Mouse (Mus musculus) intestine, embryonic 16.5 days (tissue): Measurements from ENCODE around the gene Rbm15. TPM values are rescaled to one million over a fixed set of nuclear protein-coding genes. Genes with fewer than 3 reads are reported as not detected.

Experiments
- ATAC-seq: fragments of 200-750 bp; cut with Nextera tagmentation; 2 replicates; pipeline ENCODE4 v1.8.0; 2017; ENCODE audit warnings: moderate TSS enrichment, moderate library complexity
- H3K27ac ChIP-seq: fragments of 300-500 bp; sonication (generic); 2 replicates; pipeline ENCODE4 v1.5.1; 2014; ENCODE audit warnings: mild to moderate bottlenecking, low read length
- H3K27me3 ChIP-seq: fragments of 300-500 bp; sonication (generic); replicated peaks from 2 replicates; pipeline ENCODE4 v1.6.1; 2014; ENCODE audit warnings: low read length, control low read depth, mixed read lengths; ENCODE audit not compliant: control insufficient read depth, insufficient read depth
- H3K36me3 ChIP-seq: fragments of 300-500 bp; sonication (generic); 2 replicates; pipeline ENCODE4 v1.6.1; 2014; ENCODE audit warnings: low read length, control low read depth; ENCODE audit not compliant: control insufficient read depth, insufficient read depth
- H3K4me1 ChIP-seq: fragments of 300-500 bp; sonication (generic); 2 replicates; pipeline ENCODE4 v1.6.1; 2014; ENCODE audit warnings: low read length, control low read depth, mixed read lengths; ENCODE audit not compliant: control insufficient read depth, insufficient read depth
- H3K4me2 ChIP-seq: fragments of 300-500 bp; sonication (generic); 2 replicates; pipeline ENCODE4 v1.6.1; 2014; ENCODE audit warnings: low read depth, low read length, control low read depth
- H3K4me3 ChIP-seq: fragments of 300-500 bp; sonication (generic); 2 replicates; pipeline ENCODE4 v1.5.1; 2014; ENCODE audit warnings: mild to moderate bottlenecking, low read length
- H3K9ac ChIP-seq: fragments of 300-500 bp; sonication (generic); 2 replicates; pipeline ENCODE4 v1.6.1; 2014; ENCODE audit warnings: low read depth, low read length
- H3K9me3 ChIP-seq: fragments of 300-500 bp; sonication (generic); 2 replicates; pipeline ENCODE4 v1.6.1; 2016; ENCODE audit warnings: low read length, control low read depth; ENCODE audit not compliant: control insufficient read depth
- WGBS: fragments of 180-500 bp; shearing (Covaris S2); extraction: QIAGEN DNeasy Blood & Tissue Kit; methylation state at CpG from one replicate; pipeline ENCODE4 v1.1.7; 2014; 5-methylcytosine and 5-hydroxymethylcytosine counted together
- polyA plus RNA-seq: library from polyadenylated mRNA; unstranded; fragments of >200 nt; fragmentation: Nextera tagmentation; extraction: Ambion mirVana; gene quantifications from 2 replicates; pipeline ENCODE4 v1.2.1, GENCODE M21; 2015

Rbm15 gene
- polyA plus RNA-seq, 1 experiment from 2014 or later: 11.1 TPM

DNA sequence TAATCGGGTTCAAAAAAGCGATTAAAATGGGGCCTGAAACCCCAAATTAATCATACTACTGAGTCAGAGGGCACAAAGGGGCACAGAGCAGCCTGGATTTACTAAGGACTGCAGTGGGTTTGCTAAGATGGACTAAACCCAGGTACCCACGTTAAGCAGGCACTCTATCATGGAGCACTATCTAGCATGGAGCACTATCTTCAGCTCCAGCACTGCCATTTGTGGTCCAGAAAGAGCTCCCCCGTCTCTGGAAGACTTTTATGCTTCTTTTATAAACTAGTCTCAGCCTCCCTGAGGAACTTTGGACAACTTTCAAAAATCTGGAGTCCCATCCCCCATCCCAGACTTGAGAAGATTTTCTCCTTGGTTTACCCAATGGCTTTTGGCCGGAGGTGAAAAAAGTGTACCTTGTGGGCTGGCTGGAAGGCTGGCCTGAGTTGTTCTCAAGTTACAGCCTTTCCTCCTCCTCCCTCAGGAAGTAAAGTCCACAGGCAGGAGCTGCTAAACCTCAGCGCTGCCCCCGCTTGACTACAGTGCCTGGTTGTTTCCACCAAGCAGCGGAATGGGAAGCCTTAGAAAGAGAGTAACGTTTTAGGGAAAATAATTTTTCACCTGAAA is 42.6 kb downstream of the Rbm15 start, which contains the start of gene Slc16a4:
TSS of gene Slc16a4 (plus strand) at position 467 of the 618 bp plus-strand sequence.
- Histone ChIP-seq H3K27me3 (no peaks in the 10 kb centered on the region), H3K27ac (peak within 1 kb of the TSS; percentile 61; the same call in 1 of the 2 replicates), H3K4me3 (no peak within 1 kb of the TSS), H3K9ac (no peak within 1 kb of the TSS), H3K4me2 (0 out of 2 replicates have a peak within 1 kb of the TSS, but pooled peaks have one; percentile 5), H3K9me3 (no peaks in the 10 kb centered on the region), H3K4me1 (peaks cover 3% of the 10 kb centered on the region; the same call in 1 of the 2 replicates), H3K36me3 (no peaks in the 10 kb centered on the region)
- ATAC-seq: peak; percentile 93
- WGBS: 22% methylated on average over 9 of the region's 9 CpGs

DNA sequence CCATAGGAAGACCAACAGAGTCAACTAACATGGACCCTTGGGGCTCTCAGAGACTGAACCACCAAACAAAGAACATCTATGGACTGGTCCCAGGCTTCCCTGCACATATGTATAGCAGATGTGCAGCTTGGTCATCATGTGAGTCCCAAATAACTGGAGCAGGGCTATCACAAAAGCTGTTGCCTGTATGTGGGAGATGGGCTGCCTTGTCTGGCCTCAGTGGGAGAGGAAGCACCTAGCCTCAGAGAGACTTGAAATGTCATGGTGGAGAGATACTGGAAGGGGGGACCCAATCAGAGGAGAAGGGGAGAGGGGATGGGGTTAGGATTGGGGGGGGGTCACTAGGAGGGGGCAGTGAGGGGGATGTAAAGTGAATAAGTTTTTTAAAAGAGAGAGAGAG is 46.1 kb downstream of the Rbm15 start:
- peaks cover 5% of the 10 kb centered on the region; the same call in 1 of the 2 replicates for H3K36me3 ChIP-seq
- ATAC-seq: no peak

DNA sequence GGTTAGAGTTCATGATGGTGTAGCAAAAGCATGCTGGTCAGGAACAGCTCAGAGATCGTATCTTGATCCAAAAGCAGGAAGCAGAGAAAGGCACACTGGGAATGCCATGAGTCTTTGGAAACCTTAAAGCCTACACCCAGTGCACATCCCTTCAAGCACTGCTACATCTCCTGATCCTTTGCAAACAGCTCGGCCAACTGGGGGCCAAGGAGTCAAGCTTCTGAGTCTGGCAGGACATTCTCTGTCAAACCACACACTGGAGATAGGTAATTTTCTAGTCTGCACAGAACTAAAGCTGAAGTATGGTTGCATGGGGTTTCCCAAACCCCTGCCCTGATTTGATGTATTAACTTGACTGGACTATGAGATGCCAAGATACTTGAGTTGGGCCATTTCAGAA is 47.4 kb downstream of the Rbm15 start:
- H3K4me2 ChIP-seq: no peak overlapping the region
- no peaks in the 10 kb centered on the region for H3K9me3 ChIP-seq
- no peak overlapping the region for H3K27ac ChIP-seq
- ATAC-seq: no peak
- peaks cover 7% of the 10 kb centered on the region; the same call in 1 of the 2 replicates for H3K36me3 ChIP-seq
- no peak overlapping the region for H3K4me3 ChIP-seq
- H3K9ac ChIP-seq: no peak overlapping the region
- WGBS: 87% methylated on average over 2 of the region's 2 CpGs
- H3K4me1 ChIP-seq: peaks cover 2% of the 10 kb centered on the region; the same call in 1 of the 2 replicates
- H3K27me3 ChIP-seq: no peaks in the 10 kb centered on the region

More for the DNA sequence above, 46.1 kb downstream of the Rbm15 start:
- Histone ChIP-seq H3K4me1 (peaks cover 2% of the 10 kb centered on the region; the same call in 1 of the 2 replicates), H3K27ac (no peak overlapping the region), H3K9ac (no peak overlapping the region), H3K4me3 (no peak overlapping the region), H3K27me3 (no peaks in the 10 kb centered on the region), H3K9me3 (no peaks in the 10 kb centered on the region), H3K4me2 (no peak overlapping the region)

DNA sequence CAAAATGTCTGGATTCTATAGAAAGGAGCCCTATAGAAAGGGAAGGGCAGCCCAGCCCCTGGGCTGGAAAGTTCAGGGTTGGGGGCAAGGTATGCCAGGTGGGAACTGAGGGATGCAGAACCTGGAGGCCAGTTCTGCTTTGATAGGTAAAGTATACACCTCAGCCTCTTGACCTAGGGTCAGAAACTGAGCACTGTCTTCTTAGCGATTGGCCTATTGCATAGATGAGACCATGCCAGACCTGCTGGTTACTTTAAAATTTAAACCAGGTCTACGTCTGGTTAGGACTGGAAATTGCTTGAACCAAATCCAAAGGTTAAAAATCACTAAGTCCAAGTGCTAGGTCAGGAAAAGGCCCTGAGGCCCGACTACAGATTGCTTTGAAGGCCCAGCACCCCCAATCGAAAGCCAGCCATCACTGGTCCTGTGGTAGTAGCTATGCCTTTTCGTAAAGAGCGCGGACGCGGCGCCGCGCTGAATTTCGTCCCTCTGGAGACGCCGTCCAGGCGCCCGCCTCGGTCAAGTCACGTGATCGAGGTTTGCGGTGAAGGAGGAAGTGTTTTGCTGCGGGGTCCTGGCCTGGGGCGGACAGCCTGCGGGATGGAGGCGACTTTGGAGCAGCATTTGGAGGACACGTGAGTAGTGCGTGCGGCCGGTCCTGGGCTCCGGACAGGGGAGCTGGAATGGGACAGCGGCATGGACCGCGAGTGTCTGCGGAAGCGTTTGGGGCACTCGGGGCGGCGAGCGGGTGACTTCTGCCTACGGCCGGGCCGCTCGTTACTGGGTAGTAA is 54.8 kb downstream of the Rbm15 start, which contains the start of gene Lamtor5:
TSS of gene Lamtor5 (plus strand) at position 380 of the 791 bp plus-strand sequence.
- Histone ChIP-seq H3K9me3 (no peaks in the 10 kb centered on the region), H3K4me3 (peak within 1 kb of the TSS; percentile 98), H3K4me2 (peak within 1 kb of the TSS; percentile 68), H3K27me3 (no peaks in the 10 kb centered on the region), H3K36me3 (peaks cover 7% of the 10 kb centered on the region; the same call in 1 of the 2 replicates), H3K4me1 (peaks cover 11% of the 10 kb centered on the region), H3K27ac (peak within 1 kb of the TSS; percentile 33), H3K9ac (peak within 1 kb of the TSS; percentile 88)
- WGBS: 3% methylated on average over 43 of the region's 43 CpGs
- ATAC-seq: peak; percentile 87

DNA sequence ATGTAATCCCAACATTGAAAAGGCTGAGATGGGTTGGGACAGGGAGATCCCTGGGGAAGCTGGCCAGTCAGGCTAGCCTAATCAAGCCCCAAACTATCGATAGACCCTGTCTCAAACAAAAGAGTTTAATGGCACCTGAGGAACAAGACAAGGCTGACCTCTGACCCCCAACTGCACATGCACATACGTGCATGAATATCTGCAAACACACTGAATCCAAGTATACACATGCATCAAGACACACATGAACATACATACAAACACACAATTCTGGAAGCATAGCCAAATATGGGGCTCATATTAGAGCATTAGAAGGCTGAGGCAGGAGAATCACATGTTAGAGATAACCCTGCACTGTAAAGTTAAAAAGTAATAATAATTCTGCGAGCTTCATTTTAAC is 56.8 kb downstream of the Rbm15 start:
- WGBS: 84% methylated on average over 3 of the region's 3 CpGs
- no peaks in the 10 kb centered on the region for H3K27me3 ChIP-seq
- no peaks in the 10 kb centered on the region for H3K9me3 ChIP-seq
- no peak overlapping the region for H3K9ac ChIP-seq
- H3K4me1 ChIP-seq: peaks cover 11% of the 10 kb centered on the region
- H3K27ac ChIP-seq: no peak overlapping the region
- H3K4me3 ChIP-seq: no peak overlapping the region
- no peak for ATAC-seq
- H3K36me3 ChIP-seq: no peaks in the 10 kb centered on the region
- no peak overlapping the region for H3K4me2 ChIP-seq

DNA sequence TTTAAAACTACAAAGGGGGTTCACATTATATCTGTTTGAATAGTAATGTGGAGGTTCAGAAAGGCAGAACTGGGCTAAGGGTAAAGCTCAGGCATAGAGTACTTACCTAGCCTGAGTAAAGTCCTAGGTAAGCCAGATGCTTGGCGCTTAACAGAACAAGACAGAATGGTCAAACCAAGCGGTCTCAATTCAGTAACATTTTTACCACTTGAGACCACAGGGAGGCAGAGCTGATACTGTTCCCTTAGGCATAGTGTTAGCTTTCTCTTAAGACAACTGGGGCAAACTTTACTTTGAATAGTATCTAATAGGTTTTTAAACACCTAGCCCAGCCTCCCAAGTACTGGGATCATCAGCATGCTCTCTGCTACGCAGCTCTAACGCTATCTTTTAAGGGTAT is 57.5 kb downstream of the Rbm15 start:
- Histone ChIP-seq H3K4me2 (no peak overlapping the region), H3K27me3 (no peaks in the 10 kb centered on the region), H3K4me3 (no peak overlapping the region), H3K27ac (no peak overlapping the region), H3K4me1 (peaks cover 11% of the 10 kb centered on the region), H3K9ac (no peak overlapping the region), H3K36me3 (no peaks in the 10 kb centered on the region), H3K9me3 (no peaks in the 10 kb centered on the region)
- no peak for ATAC-seq
- WGBS: 58% methylated on average over 4 of the region's 4 CpGs

Other genes starting within 250 kb of the Rbm15 start
- 0.04 and 0.06 TPM in 2 replicates for gene Kcna2, start 232.5 kb downstream of the Rbm15 start, polyA plus RNA-seq
- not detected in 2 replicates for gene Kcna10, start 150.6 kb downstream of the Rbm15 start, polyA plus RNA-seq
- gene Cym, start 111.9 kb downstream of the Rbm15 start, polyA plus RNA-seq: 7.6 and 10.5 TPM in 2 replicates
- not detected in 2 replicates for gene A630076J17Rik, start 103.1 kb downstream of the Rbm15 start, polyA plus RNA-seq
- 0.04 and 0.13 TPM in 2 replicates for gene Prok1, start 94.0 kb downstream of the Rbm15 start, polyA plus RNA-seq
- 208 and 217 TPM in 2 replicates for gene Lamtor5, start 54.8 kb downstream of the Rbm15 start, polyA plus RNA-seq
- 1.5 and 1.7 TPM in 2 replicates for gene Slc16a4, start 42.4 kb downstream of the Rbm15 start, polyA plus RNA-seq
- 0.05 TPM in 1 of 2 replicates, not detected in the other for gene Kcnc4, start 125.9 kb upstream of the Rbm15 start, polyA plus RNA-seq
- 0.97 and 1.1 TPM in 2 replicates for gene Slc6a17, start 184.3 kb upstream of the Rbm15 start, polyA plus RNA-seq
- not detected in 2 replicates for gene Ubl4b, start 221.4 kb upstream of the Rbm15 start, polyA plus RNA-seq